Mouse (Mus musculus) monocyte, adult 2 months (primary cell): ENCODE data around the gene Eif2d.
A peak's percentile ranks its signal among the peaks of the same experiment; 100 is the strongest.

Experiments
- DNase-seq, 2 experiments: peaks; one replicate each; pipeline ENCODE4 v3.0.0; 2022; ENCODE audit warnings: low spot score in 2 of 2, low read depth in 1 of 2

Gene Eif2d

GRCm38 (mm10) chr1:131153018-131153629 lies at the start of gene Eif2d:
TSS of gene Eif2d (plus strand) at chr1:131153181.
- DNase-seq: peak in 1 of 2 experiments; percentile 35

GRCm38 (mm10) chr1:131103776-131104424 lies 49.1 kb upstream of the Eif2d start:
- DNase-seq: peak in 1 of 2 experiments; percentile 50

- no peak for DNase-seq
Measured at GRCm38 (mm10) chr1:131107575-131108308, 45.2 kb upstream of the Eif2d start.

DNA sequence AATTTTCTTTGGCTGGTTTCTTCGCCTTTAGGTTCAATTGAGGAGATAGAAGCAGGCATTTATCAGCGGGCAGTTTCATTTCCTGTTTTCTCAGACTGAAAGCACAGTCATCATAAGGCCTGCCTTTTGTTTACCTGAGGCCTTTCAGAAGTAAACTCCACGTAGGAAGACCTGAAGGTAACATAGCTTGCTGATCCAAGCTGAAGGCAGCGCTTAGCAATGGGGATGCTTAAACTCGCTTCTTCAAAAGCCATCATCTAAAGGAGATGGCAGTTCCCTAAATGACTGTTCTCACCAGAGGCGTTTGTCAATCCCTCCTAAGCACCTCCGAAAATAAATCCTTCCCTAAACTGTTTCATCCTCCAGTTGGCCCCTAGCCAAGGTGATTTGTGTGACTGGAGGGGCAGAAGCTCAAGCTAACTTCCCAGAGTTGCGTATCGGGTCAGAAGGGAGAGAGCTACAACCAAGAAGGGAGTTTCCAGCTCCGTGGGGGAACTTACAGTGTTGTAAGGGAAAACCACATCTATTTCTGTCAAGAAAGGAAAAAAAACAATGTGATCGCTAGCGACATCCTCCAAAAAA lies 42.4 kb upstream of the Eif2d start:
- peak; percentile 79 to 87 for DNase-seq

- no peak for DNase-seq
Measured at GRCm38 (mm10) chr1:131112576-131112975, 40.4 kb upstream of the Eif2d start.

DNA sequence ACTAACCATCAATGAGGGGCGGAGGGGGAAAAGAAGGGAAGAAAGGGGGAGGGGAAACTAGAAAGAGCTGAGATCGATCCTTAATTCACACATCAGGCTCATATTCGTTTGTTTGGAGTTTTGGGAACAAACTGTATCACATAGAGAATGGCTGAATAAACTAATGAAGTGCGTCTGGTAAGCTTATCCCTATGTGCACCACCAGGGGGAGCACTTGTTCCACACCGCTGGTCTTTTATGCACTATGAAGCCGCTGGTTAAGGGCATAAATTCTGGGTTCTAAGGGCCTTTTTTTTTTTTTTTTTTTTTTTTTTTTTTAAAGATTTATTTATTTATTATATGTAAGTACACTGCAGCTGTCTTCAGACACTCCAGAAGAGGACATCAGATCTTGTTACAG lies 37.0 kb upstream of the Eif2d start:
- DNase-seq: peak in 1 of 2 experiments; percentile 36

- DNase-seq: no peak
Measured at GRCm38 (mm10) chr1:131116430-131117011, 36.5 kb upstream of the Eif2d start.

DNA sequence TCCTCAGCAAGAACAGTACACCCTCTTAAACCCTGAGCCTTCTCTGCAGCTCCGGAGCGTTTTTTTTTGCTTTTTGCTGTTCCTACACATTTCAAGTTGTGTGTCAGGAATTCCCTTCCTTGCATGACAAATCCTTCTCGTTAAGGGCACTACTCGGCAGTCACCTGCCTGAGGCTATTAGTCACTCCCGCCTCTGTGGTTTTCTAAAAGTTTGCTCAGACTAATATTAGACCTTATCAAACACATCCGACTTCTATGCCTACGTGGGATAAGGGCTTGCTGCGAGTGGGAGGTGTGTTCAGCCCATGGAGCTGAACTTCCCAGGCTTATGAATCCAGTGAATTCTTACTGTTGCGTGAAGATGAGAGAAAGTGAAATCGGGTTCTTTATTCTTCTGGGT lies 34.5 kb upstream of the Eif2d start:
- no peak for DNase-seq

DNA sequence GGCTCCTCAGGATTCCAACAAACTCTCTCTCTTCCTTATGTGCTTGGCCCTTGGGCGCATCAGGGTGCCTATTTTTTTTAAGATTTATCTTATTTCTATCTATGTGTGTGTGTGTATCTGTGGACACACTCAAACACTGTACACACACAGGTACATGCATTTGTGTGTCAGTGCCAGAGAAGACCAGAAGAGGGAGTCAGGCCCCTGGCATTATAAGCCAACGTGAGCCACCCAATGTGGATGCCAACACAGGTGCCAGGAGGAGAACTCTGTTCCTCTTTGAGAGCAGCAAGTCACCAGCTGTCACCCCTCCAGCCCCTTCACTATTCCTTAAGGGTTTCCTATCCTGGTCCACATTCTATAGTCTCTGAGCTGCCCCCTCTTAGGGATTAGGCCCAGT lies 34.0 kb upstream of the Eif2d start:
- no peak for DNase-seq

DNA sequence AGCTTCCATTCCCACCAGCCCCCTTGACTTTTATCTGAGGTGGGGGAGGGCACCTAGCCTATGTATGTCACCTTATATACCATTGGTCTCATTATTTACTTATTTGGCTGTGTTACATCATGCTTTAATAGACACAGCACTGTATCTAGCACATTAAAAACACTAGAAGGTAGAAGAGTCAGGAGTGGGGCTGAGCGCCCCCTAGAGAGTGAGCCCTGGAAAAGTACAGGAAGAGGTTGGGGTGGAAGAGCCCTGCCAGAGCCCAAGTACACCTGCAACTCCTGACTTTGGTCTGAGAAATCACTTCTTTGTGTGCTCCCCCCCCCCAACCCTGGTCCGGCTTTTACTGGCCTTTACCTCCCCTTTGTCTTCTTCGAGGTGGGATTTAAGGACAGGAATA lies 31.0 kb upstream of the Eif2d start:
- no peak for DNase-seq

GRCm38 (mm10) chr1:131123522-131124265 lies 29.3 kb upstream of the Eif2d start:
- DNase-seq: no peak

DNA sequence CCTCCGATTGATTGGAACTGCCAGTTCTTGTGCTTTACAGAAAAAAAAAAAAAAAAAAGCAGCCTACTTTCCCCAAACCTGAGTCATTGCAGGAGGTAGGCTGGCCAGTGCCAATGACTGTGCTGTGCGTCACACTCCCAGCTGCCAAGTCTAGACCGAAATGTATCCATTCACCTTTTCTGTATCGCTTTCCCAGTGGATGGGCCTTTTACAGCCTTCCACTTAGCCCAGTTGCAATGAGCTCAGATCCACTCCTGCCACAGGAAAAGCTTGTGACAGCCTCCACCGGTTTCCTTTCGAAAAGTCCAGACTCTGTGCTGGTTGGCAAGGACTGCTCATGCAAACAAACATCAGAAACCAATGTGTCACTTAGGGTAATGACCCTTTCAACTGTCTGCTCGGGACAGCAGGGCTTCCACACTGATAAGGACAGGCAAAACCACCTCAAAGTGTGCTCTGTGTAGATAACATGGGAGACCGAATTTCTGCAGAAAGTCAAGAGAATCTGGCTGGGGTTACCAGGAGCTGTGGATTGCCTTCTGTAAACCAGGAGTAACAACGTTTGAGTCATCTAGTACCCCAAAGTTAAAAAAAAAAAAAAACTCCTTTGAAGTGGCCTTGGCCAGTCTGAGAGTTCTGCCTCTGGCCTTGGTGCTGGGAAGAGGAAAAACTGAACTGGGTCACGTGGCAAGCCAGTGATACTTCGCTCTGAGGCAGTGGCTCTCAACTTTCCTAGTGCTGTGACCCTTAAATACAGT lies 26.8 kb upstream of the Eif2d start:
- DNase-seq: no peak

GRCm38 (mm10) chr1:131134231-131134630 lies 18.8 kb upstream of the Eif2d start:
- DNase-seq: no peak

DNA sequence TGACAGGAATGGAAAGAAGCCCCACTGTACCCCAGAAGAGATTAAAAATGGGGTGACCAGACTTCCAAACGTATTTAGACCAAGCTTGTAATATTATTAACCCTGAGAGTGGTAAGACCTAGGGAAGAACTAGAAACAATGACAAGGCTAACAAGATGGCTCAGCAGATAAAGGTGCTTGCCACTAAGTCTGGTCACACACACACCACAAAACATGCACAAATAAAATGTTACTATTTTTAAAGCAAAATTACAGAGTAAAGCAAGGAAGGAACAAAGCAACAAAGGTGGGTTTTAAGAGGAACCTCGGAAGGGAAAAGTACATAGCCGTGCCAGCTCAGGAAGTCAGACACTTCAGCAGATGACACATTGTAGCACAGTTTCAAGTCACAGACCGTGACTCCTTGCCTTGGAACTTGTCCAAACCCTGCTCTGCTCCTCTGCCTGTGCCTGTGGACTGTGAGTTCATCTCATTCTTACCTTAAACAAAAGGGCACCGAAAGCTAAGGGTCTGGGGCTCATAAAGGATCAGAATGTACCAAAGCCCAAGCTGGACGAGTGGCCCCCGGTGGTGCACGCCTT lies 17.9 kb upstream of the Eif2d start:
- DNase-seq: no peak

- DNase-seq: no peak
Measured at GRCm38 (mm10) chr1:131135960-131136629, 16.9 kb upstream of the Eif2d start.

DNA sequence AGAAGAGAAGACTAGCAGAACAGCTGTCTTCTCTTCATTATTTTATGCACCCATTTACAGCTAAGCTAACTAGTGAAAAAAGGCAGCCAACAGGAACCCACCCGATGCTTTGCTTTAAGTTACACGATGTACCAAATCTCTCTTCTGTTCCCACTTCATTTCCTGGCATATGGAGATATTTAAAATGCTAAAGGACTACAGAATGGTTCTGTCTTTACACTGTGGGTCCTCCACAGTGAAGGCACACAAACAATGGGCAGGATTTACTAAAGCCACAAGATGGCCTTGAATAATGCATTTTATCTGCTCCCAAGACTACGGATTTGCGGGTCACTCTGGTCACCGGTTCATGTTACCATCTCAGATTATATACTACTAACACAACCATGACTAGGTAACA lies 15.9 kb upstream of the Eif2d start:
- DNase-seq: no peak

GRCm38 (mm10) chr1:131137717-131138118 lies 15.3 kb upstream of the Eif2d start:
- DNase-seq: no peak

DNA sequence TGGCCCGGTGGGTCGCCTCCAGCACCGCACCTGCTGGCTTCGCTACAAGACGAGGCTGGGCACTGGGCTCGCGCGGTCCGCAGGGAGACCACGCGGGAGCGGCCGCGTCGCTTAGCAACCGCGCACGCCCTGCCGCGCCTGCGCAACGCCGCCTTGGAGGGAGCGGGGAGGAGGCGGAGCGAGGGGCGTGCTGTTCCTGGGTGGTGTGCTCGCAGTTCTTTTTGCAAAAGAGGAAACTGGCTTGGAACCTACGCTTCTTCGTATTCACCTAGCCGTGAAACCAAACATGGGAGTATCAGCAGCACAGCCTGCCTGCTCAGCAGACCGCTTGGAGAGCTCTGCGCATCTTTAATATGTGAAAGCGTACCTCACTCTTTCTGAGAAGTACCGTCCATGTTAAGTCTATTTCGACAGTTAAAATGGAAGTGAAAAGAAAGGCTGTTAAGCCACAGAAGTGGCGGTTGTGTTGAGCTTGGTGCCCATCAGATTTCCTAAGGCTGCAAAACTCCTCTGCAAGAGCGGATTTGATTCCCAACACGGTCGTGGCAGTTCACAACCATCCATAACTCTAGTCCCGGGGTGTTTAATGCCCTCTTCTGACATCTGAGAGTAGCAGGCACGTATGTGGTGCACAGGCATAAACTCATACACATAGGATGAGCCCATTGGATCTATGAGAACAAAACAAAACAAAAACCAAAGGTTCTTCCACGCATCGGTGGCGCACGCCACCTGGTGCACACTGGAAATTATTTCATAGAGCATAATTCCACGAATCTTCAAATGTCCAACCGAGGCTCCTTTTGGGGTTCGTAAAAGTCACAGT lies 14.6 kb upstream of the Eif2d start, which contains the start of gene Dyrk3:
Gene Dyrk3, minus strand, starts transcription at position 150 of the 826 bp plus-strand sequence.
- DNase-seq: peak; percentile 79 to 86
